Mouse (Mus musculus) c-Kit-negative CD71-positive TER-119-positive erythroid progenitor cells, embryonic 14.5 days (primary cell): ENCODE measurements around the gene Mn1.

Source experiments
- DNase-seq: peaks from one replicate; pipeline ENCODE4 v3.0.0-alpha.2; 2013; ENCODE audit warnings: low read depth, low spot score

Mn1 gene

GRCm38 (mm10) chr5:111485907-111486306 lies 68.7 kb downstream of the Mn1 start:
- DNase-seq = no peak

- DNase-seq = no peak
These were observed 72.0 kb downstream of the Mn1 start for GRCm38 (mm10) chr5:111489022-111489616.

- DNase-seq = no peak
These were observed 73.4 kb downstream of the Mn1 start for GRCm38 (mm10) chr5:111490599-111490998.

- no peak for DNase-seq
These were observed 74.3 kb downstream of the Mn1 start for GRCm38 (mm10) chr5:111491485-111491884.

GRCm38 (mm10) chr5:111500036-111500435 lies 82.9 kb downstream of the Mn1 start:
- DNase-seq = no peak

- DNase-seq = no peak
These were observed 84.7 kb downstream of the Mn1 start for GRCm38 (mm10) chr5:111501691-111502441.

GRCm38 (mm10) chr5:111505241-111505640 lies 88.1 kb downstream of the Mn1 start:
- DNase-seq = no peak

GRCm38 (mm10) chr5:111505824-111506223 lies 88.7 kb downstream of the Mn1 start:
- no peak for DNase-seq

GRCm38 (mm10) chr5:111506410-111506809 lies 89.2 kb downstream of the Mn1 start:
- DNase-seq = no peak
